Mouse (Mus musculus) heart, embryonic 12.5 days (tissue): Measurements from ENCODE around the gene Rhog. TPM values are rescaled to one million over a fixed set of nuclear protein-coding genes. Genes with fewer than 3 reads are reported as not detected.

Experiments used
- ATAC-seq: fragments of 200-750 bp; cut with Nextera tagmentation; 2 replicates; pipeline ENCODE4 v1.8.0; 2017; ENCODE audit warnings: moderate TSS enrichment, moderate library complexity; ENCODE audit not compliant: insufficient number of reproducible peaks, low FRiP score
- H3K27ac ChIP-seq: fragments of 300-500 bp; sonication (generic); 2 replicates; pipeline ENCODE4 v1.5.1; 2016; ENCODE audit warnings: mild to moderate bottlenecking, moderate library complexity; ENCODE audit not compliant: poor library complexity, severe bottlenecking
- H3K27me3 ChIP-seq: fragments of 300-500 bp; sonication (generic); replicated peaks from 2 replicates; pipeline ENCODE4 v1.6.1; 2016; ENCODE audit warnings: mild to moderate bottlenecking, moderate library complexity
- H3K36me3 ChIP-seq: fragments of 300-500 bp; sonication (generic); 2 replicates; pipeline ENCODE4 v1.6.1; 2016; ENCODE audit warnings: mild to moderate bottlenecking, moderate library complexity
- H3K4me1 ChIP-seq: fragments of 300-500 bp; sonication (generic); replicated peaks from 2 replicates; pipeline ENCODE4 v1.6.1; 2016; ENCODE audit warnings: mild to moderate bottlenecking
- H3K4me2 ChIP-seq: fragments of 300-500 bp; sonication (generic); 2 replicates; pipeline ENCODE4 v1.6.1; 2016; ENCODE audit warnings: mild to moderate bottlenecking, moderate library complexity
- H3K4me3 ChIP-seq: fragments of 300-500 bp; sonication (generic); 2 replicates; pipeline ENCODE4 v1.5.1; 2016; ENCODE audit warnings: mild to moderate bottlenecking
- H3K9ac ChIP-seq: fragments of 300-500 bp; sonication (generic); 2 replicates; pipeline ENCODE4 v1.6.1; 2016; ENCODE audit warnings: mild to moderate bottlenecking, moderate library complexity
- H3K9me3 ChIP-seq: fragments of 300-500 bp; sonication (generic); replicated peaks from 2 replicates; pipeline ENCODE4 v1.6.1; 2016; ENCODE audit warnings: mild to moderate bottlenecking, moderate library complexity
- WGBS: fragments of 180-500 bp; shearing (Covaris S2); methylation state at CpG from one replicate; pipeline ENCODE4 v1.1.7; 2016; 5-methylcytosine and 5-hydroxymethylcytosine counted together
- polyA plus RNA-seq: library from polyadenylated mRNA; unstranded; fragments of >200 nt; fragmentation: Nextera tagmentation; extraction: Ambion mirVana; gene quantifications from 2 replicates; pipeline ENCODE4 v1.2.1, GENCODE M21; 2016

Rhog gene
- polyA plus RNA-seq, 1 experiment from 2014 or later, result 42.7 TPM

- no peak overlapping the region for H3K9ac ChIP-seq
- no peaks in the 10 kb centered on the region for H3K27me3 ChIP-seq
- H3K27ac ChIP-seq, result no peak overlapping the region
- H3K4me2 ChIP-seq, result no peak overlapping the region
- no peaks in the 10 kb centered on the region for H3K36me3 ChIP-seq
- H3K4me3 ChIP-seq, result no peak overlapping the region
- H3K9me3 ChIP-seq, result no peaks in the 10 kb centered on the region
- no peak for ATAC-seq
- H3K4me1 ChIP-seq, result peaks cover 10% of the 10 kb centered on the region
- 66% methylated on average over 1 of the region's 1 CpGs for WGBS
These were observed 2.2 kb downstream of the Rhog start for GRCm38 (mm10) chr7:102253631-102254030.

GRCm38 (mm10) chr7:102250631-102251214, 5.1 kb downstream of the Rhog start:
- Histone ChIP-seq H3K4me3 (peak overlapping the region; percentile 86), H3K4me1 (peaks cover 39% of the 10 kb centered on the region), H3K36me3 (no peaks in the 10 kb centered on the region), H3K9me3 (no peaks in the 10 kb centered on the region), H3K27me3 (no peaks in the 10 kb centered on the region), H3K9ac (peak overlapping the region; percentile 85), H3K4me2 (peak overlapping the region; percentile 80), H3K27ac (peak overlapping the region; percentile 98)
- WGBS, result under 1% methylated on average over 33 of the region's 33 CpGs
- ATAC-seq, result peak; percentile 83

- peak overlapping the region; percentile 85 for H3K9ac ChIP-seq
- no peaks in the 10 kb centered on the region for H3K9me3 ChIP-seq
- ATAC-seq, result peak; percentile 89
- WGBS, result under 1% methylated on average over 33 of the region's 49 CpGs
- peak overlapping the region; percentile 86 for H3K4me3 ChIP-seq
- H3K4me1 ChIP-seq, result peaks cover 46% of the 10 kb centered on the region
- H3K4me2 ChIP-seq, result peak overlapping the region; percentile 80
- H3K27ac ChIP-seq, result peak overlapping the region; percentile 98
- no peaks in the 10 kb centered on the region for H3K27me3 ChIP-seq
- no peaks in the 10 kb centered on the region for H3K36me3 ChIP-seq
These were observed 5.8 kb downstream of the Rhog start for GRCm38 (mm10) chr7:102249896-102250630.

- H3K4me1 ChIP-seq, result peaks cover 51% of the 10 kb centered on the region
- no peaks in the 10 kb centered on the region for H3K27me3 ChIP-seq
- peak overlapping the region; percentile 85 for H3K9ac ChIP-seq
- H3K9me3 ChIP-seq, result no peaks in the 10 kb centered on the region
- H3K4me3 ChIP-seq, result peak overlapping the region; percentile 86
- H3K36me3 ChIP-seq, result no peaks in the 10 kb centered on the region
- WGBS, result under 1% methylated on average over 23 of the region's 23 CpGs
- H3K27ac ChIP-seq, result peak overlapping the region; percentile 98
- peak overlapping the region; percentile 80 for H3K4me2 ChIP-seq
- peak; percentile 43 for ATAC-seq
These were observed 6.3 kb downstream of the Rhog start for GRCm38 (mm10) chr7:102249531-102249895.

- peak overlapping the region; percentile 85 for H3K9ac ChIP-seq
- H3K27ac ChIP-seq, result peak overlapping the region; percentile 98
- H3K27me3 ChIP-seq, result no peaks in the 10 kb centered on the region
- H3K9me3 ChIP-seq, result no peaks in the 10 kb centered on the region
- H3K36me3 ChIP-seq, result no peaks in the 10 kb centered on the region
- peak overlapping the region; percentile 86 for H3K4me3 ChIP-seq
- H3K4me2 ChIP-seq, result peak overlapping the region; percentile 80
- 12% methylated on average over 16 of the region's 16 CpGs for WGBS
- ATAC-seq, result no peak
- peaks cover 58% of the 10 kb centered on the region for H3K4me1 ChIP-seq
These were observed 7.0 kb downstream of the Rhog start for GRCm38 (mm10) chr7:102248691-102249404.

- Histone ChIP-seq H3K27me3 (no peaks in the 10 kb centered on the region), H3K9me3 (no peaks in the 10 kb centered on the region), H3K36me3 (0 out of 2 replicates have a peak, but pooled peaks cover 6% of the 10 kb centered on the region), H3K27ac (no peak overlapping the region), H3K4me3 (peak overlapping the region; percentile 86), H3K9ac (peak overlapping the region; percentile 85; the same call in 1 of the 2 replicates), H3K4me1 (peaks cover 74% of the 10 kb centered on the region), H3K4me2 (peak overlapping the region; percentile 80)
- WGBS, result 44% methylated on average over 12 of the region's 12 CpGs
- ATAC-seq, result no peak
These were observed 8.7 kb downstream of the Rhog start for GRCm38 (mm10) chr7:102246956-102247797.

GRCm38 (mm10) chr7:102246265-102246664, 9.6 kb downstream of the Rhog start:
- H3K27me3 ChIP-seq, result no peaks in the 10 kb centered on the region
- H3K9ac ChIP-seq, result peak overlapping the region; percentile 53; the same call in 1 of the 2 replicates
- peak overlapping the region; percentile 46; the same call in 1 of the 2 replicates for H3K27ac ChIP-seq
- H3K4me2 ChIP-seq, result peak overlapping the region; percentile 80
- peaks cover 7% of the 10 kb centered on the region for H3K36me3 ChIP-seq
- no peaks in the 10 kb centered on the region for H3K9me3 ChIP-seq
- H3K4me1 ChIP-seq, result peaks cover 78% of the 10 kb centered on the region
- WGBS, result 47% methylated on average over 6 of the region's 6 CpGs
- no peak for ATAC-seq
- H3K4me3 ChIP-seq, result no peak overlapping the region

- Histone ChIP-seq H3K9me3 (no peaks in the 10 kb centered on the region), H3K4me2 (peak overlapping the region; percentile 80), H3K9ac (peak overlapping the region; percentile 53; the same call in 1 of the 2 replicates), H3K27me3 (no peaks in the 10 kb centered on the region), H3K27ac (peak overlapping the region; percentile 46; the same call in 1 of the 2 replicates), H3K4me1 (peaks cover 75% of the 10 kb centered on the region), H3K4me3 (no peak overlapping the region), H3K36me3 (peaks cover 12% of the 10 kb centered on the region)
- WGBS, result 4% methylated on average over 1 of the region's 1 CpGs
- no peak for ATAC-seq
These were observed 10.1 kb downstream of the Rhog start for GRCm38 (mm10) chr7:102245775-102246174.

GRCm38 (mm10) chr7:102244782-102245535, 10.9 kb downstream of the Rhog start:
- Histone ChIP-seq H3K4me1 (peaks cover 75% of the 10 kb centered on the region), H3K9ac (no peak overlapping the region), H3K27ac (peak overlapping the region; percentile 38; the same call in 1 of the 2 replicates), H3K4me3 (no peak overlapping the region), H3K9me3 (no peaks in the 10 kb centered on the region), H3K36me3 (peaks cover 20% of the 10 kb centered on the region), H3K27me3 (no peaks in the 10 kb centered on the region), H3K4me2 (no peak overlapping the region)
- no peak for ATAC-seq
- 69% methylated on average over 3 of the region's 3 CpGs for WGBS

- WGBS, result 61% methylated on average over 2 of the region's 2 CpGs
- Histone ChIP-seq H3K36me3 (peaks cover 31% of the 10 kb centered on the region), H3K27me3 (no peaks in the 10 kb centered on the region), H3K4me2 (no peak overlapping the region), H3K4me3 (no peak overlapping the region), H3K9ac (no peak overlapping the region), H3K4me1 (peaks cover 71% of the 10 kb centered on the region), H3K9me3 (no peaks in the 10 kb centered on the region), H3K27ac (no peak overlapping the region)
- ATAC-seq, result no peak
These were observed 12.0 kb downstream of the Rhog start for GRCm38 (mm10) chr7:102243870-102244269.
